Mouse (Mus musculus): ENCODE data around the gene Arpp19.

DNA sequence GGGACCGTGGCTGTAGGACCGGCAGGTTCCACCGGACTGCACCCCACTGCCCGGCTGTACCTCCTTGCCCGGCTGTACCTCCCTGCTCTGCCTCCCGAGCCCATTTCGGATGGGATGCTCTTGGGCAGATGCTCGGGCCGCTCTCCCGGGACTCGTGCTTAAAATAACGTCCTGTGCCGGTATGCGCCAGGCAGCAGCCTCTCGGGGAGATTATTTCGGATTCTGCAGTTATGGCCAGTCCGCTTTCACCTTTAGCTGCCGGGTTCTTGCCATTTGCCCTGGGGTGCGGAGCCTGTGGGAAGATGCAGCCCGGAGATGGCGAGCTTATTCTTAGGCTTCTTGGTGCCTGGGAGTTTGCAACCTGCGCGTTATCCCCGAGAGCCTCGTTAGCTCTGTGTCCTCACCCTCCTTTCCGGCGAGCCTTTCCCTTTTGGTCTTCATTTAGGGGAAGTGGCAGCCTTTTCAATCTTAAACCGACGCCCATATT is 34.3 kb downstream of the Arpp19 start:
- TF ChIP-seq EP300 (IDR thresholded peaks at IDR 0.05; ENCODE audit: insufficient read depth, low read depth, low read length), result 0 out of 2 replicates have a peak, but pooled peaks have one; percentile 19
- no peak for TF ChIP-seq CTCF (IDR thresholded peaks at IDR 0.05)
- 0 out of 2 replicates have a peak, but pooled peaks have one; percentile 34 for TF ChIP-seq POLR2A (IDR thresholded peaks at IDR 0.05; ENCODE audit: insufficient read depth, low read depth, low read length)

Data from heart, adult 2 months (tissue).